ENCODE assay signal across 7 mouse cellular contexts in genomic region chr15:98602191-98602881, GRCm38 (mm10). TPM values are rescaled to one million over a fixed set of nuclear protein-coding genes. Genes with fewer than 3 reads are reported as not detected.
DNase-seq lines count a peak whose midpoint lies in the region; ATAC-seq and TF ChIP-seq lines count a peak whose summit lies in the region.

No protein-coding gene starts in this region.

- no peak; a peak in 1 of 4 replicates for TF ChIP-seq EP300 in MEL (IDR thresholded peaks at IDR 0.05; ENCODE audit: low read depth in 1 of 2, low read length in 2 of 2)

- TF ChIP-seq RAD21 in MEL (IDR thresholded peaks at IDR 0.05; ENCODE audit: low read depth, low read length), result no peak

- no peak; a peak in 1 of 4 replicates for TF ChIP-seq POLR2A in MEL (IDR thresholded peaks at IDR 0.05; ENCODE audit: control insufficient read depth in 1 of 2, insufficient read depth in 1 of 2, low read depth in 1 of 2, low read length in 2 of 2, poor library complexity in 1 of 2)

- peak overlapping the region; percentile 72 for H3K9ac ChIP-seq in MEL (ENCODE audit: control insufficient read depth, low read depth, low read length, poor library complexity, severe bottlenecking)
- H3K9ac ChIP-seq in intestine, postnatal 0 days (ENCODE audit: low read depth, low read length), result peak overlapping the region; percentile 34
- no peak overlapping the region for H3K9ac ChIP-seq in midbrain, embryonic 16.5 days (ENCODE audit: low read depth, low read length)

- H3K27me3 ChIP-seq in E14TG2a.4 (ENCODE audit: insufficient read depth, low read length), result peaks cover 92% of the 10 kb centered on the region
- no peaks in the 10 kb centered on the region for H3K27me3 ChIP-seq in MEL (ENCODE audit: control insufficient read depth in 1 of 2, insufficient read depth in 2 of 2, low read length in 2 of 2)
- no peaks in the 10 kb centered on the region for H3K27me3 ChIP-seq in intestine, postnatal 0 days (replicated peaks; ENCODE audit: control insufficient read depth, insufficient read depth, low read length)
- no peaks in the 10 kb centered on the region for H3K27me3 ChIP-seq in midbrain, embryonic 16.5 days (ENCODE audit: control insufficient read depth, insufficient read depth, low read depth, low read length)

- H3K9me3 ChIP-seq in E14TG2a.4 (ENCODE audit: low read length), result no peaks in the 10 kb centered on the region
- no peaks in the 10 kb centered on the region for H3K9me3 ChIP-seq in MEL (replicated peaks; ENCODE audit: insufficient read depth, low read length)
- no peaks in the 10 kb centered on the region for H3K9me3 ChIP-seq in intestine, postnatal 0 days (ENCODE audit: control insufficient read depth)
- no peaks in the 10 kb centered on the region for H3K9me3 ChIP-seq in midbrain, embryonic 16.5 days (replicated peaks; ENCODE audit: control insufficient read depth, low read length, poor library complexity, severe bottlenecking)

- peak overlapping the region; percentile 23; the same call in 1 of the 2 replicates for H3K4me3 ChIP-seq in E14TG2a.4 (replicated peaks; ENCODE audit: low read length)
- H3K4me3 ChIP-seq in MEL (ENCODE audit: control insufficient read depth in 1 of 2, insufficient read depth in 1 of 2, low read depth in 2 of 2, low read length in 2 of 2), result peak overlapping the region; percentile 40
- peak overlapping the region; percentile 27 for H3K4me3 ChIP-seq in intestine, postnatal 0 days (ENCODE audit: low read depth, low read length)
- H3K4me3 ChIP-seq in midbrain, embryonic 16.5 days (ENCODE audit: low read depth, low read length), result no peak overlapping the region

- ATAC-seq in intestine, postnatal 0 days, result peak; percentile 32; the same call in 1 of the 2 replicates
- no peak for ATAC-seq in midbrain, embryonic 16.5 days

- peak overlapping the region; percentile 92 for H3K27ac ChIP-seq in MEL (ENCODE audit: control insufficient read depth, low read depth, low read length)
- H3K27ac ChIP-seq in intestine, postnatal 0 days (ENCODE audit: low read depth, low read length), result peak overlapping the region; percentile 29
- no peak overlapping the region for H3K27ac ChIP-seq in midbrain, embryonic 16.5 days (ENCODE audit: low read length)

- TF ChIP-seq CTCF in E14TG2a.4 (conservative IDR thresholded peaks at IDR 0.05; ENCODE audit: low read length) (no peak), MEL (IDR thresholded peaks at IDR 0.05 in 2 of 3, conservative IDR thresholded peaks at IDR 0.05 in 1 of 3; ENCODE audit: control insufficient read depth in 1 of 3, insufficient read depth in 1 of 3, low read depth in 2 of 3, low read length in 3 of 3, poor library complexity in 1 of 3, severe bottlenecking in 1 of 3) (no peak)
- TF ChIP-seq CTCF in intestine, postnatal 0 days (IDR thresholded peaks at IDR 0.05; ENCODE audit: low read depth), result no peak

- peaks cover 56% of the 10 kb centered on the region for H3K79me2 ChIP-seq in MEL (ENCODE audit: control insufficient read depth, insufficient read depth, low read length, poor library complexity)

- peaks cover 68% of the 10 kb centered on the region for H3K4me1 ChIP-seq in E14TG2a.4 (replicated peaks; ENCODE audit: low read depth, low read length)
- peaks cover 30 to 58% of the 10 kb centered on the region in 2 experiments for H3K4me1 ChIP-seq in MEL (ENCODE audit: control insufficient read depth in 1 of 2, insufficient read depth in 2 of 2, low read length in 2 of 2)
- H3K4me1 ChIP-seq in intestine, postnatal 0 days (replicated peaks; ENCODE audit: control insufficient read depth, insufficient read depth, low read length), result peaks cover 9% of the 10 kb centered on the region
- peaks cover 15% of the 10 kb centered on the region for H3K4me1 ChIP-seq in midbrain, embryonic 16.5 days (ENCODE audit: control insufficient read depth, insufficient read depth, low read length)

- peak overlapping the region; percentile 65 for H3K4me2 ChIP-seq in intestine, postnatal 0 days (replicated peaks; ENCODE audit: low read depth)
- H3K4me2 ChIP-seq in midbrain, embryonic 16.5 days (ENCODE audit: low read length), result peak overlapping the region; percentile 8; the same call in 1 of the 2 replicates

- 24% methylated on average over 13 of the region's 13 CpGs for WGBS in intestine, postnatal 0 days
- WGBS in midbrain, embryonic 16.5 days, result 66% methylated on average over 13 of the region's 13 CpGs

- H3K36me3 ChIP-seq in E14TG2a.4 (ENCODE audit: insufficient read depth, low read length) (no peaks in the 10 kb centered on the region), MEL (ENCODE audit: control insufficient read depth in 1 of 2, insufficient read depth in 2 of 2, low read length in 2 of 2) (peaks cover 17 to 49% of the 10 kb centered on the region in 2 experiments)
- peaks cover 61% of the 10 kb centered on the region for H3K36me3 ChIP-seq in intestine, postnatal 0 days (ENCODE audit: control insufficient read depth, insufficient read depth)
- peaks cover 18% of the 10 kb centered on the region for H3K36me3 ChIP-seq in midbrain, embryonic 16.5 days (ENCODE audit: control insufficient read depth, insufficient read depth, low read length)

- peak; percentile 87 for DNase-seq in MEL (ENCODE audit: low read depth, low spot score)
- peak; percentile 76 for DNase-seq in gastrocnemius, postnatal 25 days
- DNase-seq in right cerebral cortex, postnatal 10 days (ENCODE audit: low spot score in 2 of 2), result no peak
- no peak for DNase-seq in layer of hippocampus, postnatal 10 days (ENCODE audit: low spot score in 2 of 2)

TF ChIP-seq in MEL, 35 proteins besides CTCF, POLR2A, EP300 and RAD21 (continues in another document):
- TF ChIP-seq SIN3A (IDR thresholded peaks at IDR 0.05; ENCODE audit: low read length), result peak; percentile 76
- TF ChIP-seq GATA1 (IDR thresholded peaks at IDR 0.05; ENCODE audit: low read depth, low read length), result peak; percentile 22; the same call in 1 of the 2 replicates
- TF ChIP-seq MYC (IDR thresholded peaks at IDR 0.05; ENCODE audit: low read depth, low read length), result 0 out of 2 replicates have a peak, but pooled peaks have one; percentile 26
- TF ChIP-seq HCFC1 (IDR thresholded peaks at IDR 0.05; ENCODE audit: low read depth, low read length), result peak; percentile 54
- TF ChIP-seq USF2 (IDR thresholded peaks at IDR 0.05; ENCODE audit: borderline replicate concordance in 1 of 2, insufficient read depth in 1 of 2, low read depth in 1 of 2, low read length in 2 of 2), result no peak
- 0 out of 2 replicates have a peak, but pooled peaks have one; percentile 29 for TF ChIP-seq MAX (IDR thresholded peaks at IDR 0.05; ENCODE audit: low read length)
- no peak for TF ChIP-seq ZKSCAN1 (IDR thresholded peaks at IDR 0.05; ENCODE audit: low read depth, low read length)
- TF ChIP-seq ZMIZ1 (IDR thresholded peaks at IDR 0.05; ENCODE audit: low read depth, low read length), result 0 out of 2 replicates have a peak, but pooled peaks have one; percentile 63
- TF ChIP-seq POLR2AphosphoS2 (IDR thresholded peaks at IDR 0.05; ENCODE audit: low read length), result no peak
- TF ChIP-seq ELF1 (IDR thresholded peaks at IDR 0.05; ENCODE audit: low read depth, low read length), result no peak
- no peak; the same call in 1 of the 2 replicates for TF ChIP-seq TCF12 (IDR thresholded peaks at IDR 0.05; ENCODE audit: low read depth, low read length)
- no peak for TF ChIP-seq E2F4 (IDR thresholded peaks at IDR 0.05; ENCODE audit: borderline replicate concordance, low read depth, low read length)
- no peak for TF ChIP-seq BHLHE40 (IDR thresholded peaks at IDR 0.05; ENCODE audit: borderline replicate concordance, low read depth, low read length)
- TF ChIP-seq NELFE (IDR thresholded peaks at IDR 0.05; ENCODE audit: low read depth, low read length), result peak; percentile 37; the same call in 1 of the 2 replicates
- TF ChIP-seq CHD1 (IDR thresholded peaks at IDR 0.05; ENCODE audit: low read depth, low read length), result no peak; the same call in 1 of the 2 replicates
- peak; percentile 91 for TF ChIP-seq MAZ (IDR thresholded peaks at IDR 0.05; ENCODE audit: low read depth, low read length)

RNA-seq across cellular contexts. Expression of gene Adcy6, which starts 7.5 kb away (rescaled TPM):
- 58.9 and 76.0 TPM in 2 replicates for total RNA-seq in MEL (2012; rRNA removed)
- 10 to 100 TPM in 1 of 2 experiments, not detected in 1; 77.3 TPM for polyA plus RNA-seq in MEL (2012; ENCODE audit: insufficient read depth in 1 of 2, insufficient read length in 2 of 2, low read depth in 1 of 2, low replicate concordance in 2 of 2, missing spikeins in 1 of 2)
- total RNA-seq in gastrocnemius, postnatal 25 days (2021), result 10 to 100 TPM; 19.0 to 32.3 TPM
- 10.6 and 11.1 TPM in 2 replicates for polyA plus RNA-seq in intestine, postnatal 0 days (2015; fragmentation: Nextera tagmentation; extraction: Ambion mirVana)
- 9.9 and 10.2 TPM in 2 replicates for polyA plus RNA-seq in midbrain, embryonic 16.5 days (2015; fragmentation: Nextera tagmentation; extraction: Ambion mirVana)
- 10 to 100 TPM; 41.4 to 44.6 TPM for total RNA-seq in layer of hippocampus, postnatal 10 days (2021)

RNA-seq across cellular contexts. Expression of gene Cacnb3, which starts 28.3 kb away (rescaled TPM):
- total RNA-seq in MEL (2012; rRNA removed), result 1.4 TPM in 2 replicates
- polyA plus RNA-seq in MEL (2012; ENCODE audit: insufficient read depth in 1 of 2, insufficient read length in 2 of 2, low read depth in 1 of 2, low replicate concordance in 2 of 2, missing spikeins in 1 of 2), result 1 to 10 TPM in 1 of 2 experiments, not detected in 1; 8.5 TPM
- total RNA-seq in gastrocnemius, postnatal 25 days (2021), result 1 to 10 TPM; 3.4 to 4.1 TPM
- polyA plus RNA-seq in intestine, postnatal 0 days (2015; fragmentation: Nextera tagmentation; extraction: Ambion mirVana), result 9.3 and 10.3 TPM in 2 replicates
- polyA plus RNA-seq in midbrain, embryonic 16.5 days (2015; fragmentation: Nextera tagmentation; extraction: Ambion mirVana), result 198 and 205 TPM in 2 replicates
- total RNA-seq in layer of hippocampus, postnatal 10 days (2021), result 100 to 1,000 TPM; 139 to 147 TPM

RNA-seq across cellular contexts. Expression of gene 4930415O20Rik, which starts 31.5 kb away (rescaled TPM):
- total RNA-seq in MEL (2012; rRNA removed), result 0.50 TPM in 1 of 2 replicates, not detected in the other
- under 1 TPM in 1 of 2 experiments, not detected in 1; 0.31 TPM for polyA plus RNA-seq in MEL (2012; ENCODE audit: insufficient read depth in 1 of 2, insufficient read length in 2 of 2, low read depth in 1 of 2, low replicate concordance in 2 of 2, missing spikeins in 1 of 2)
- under 1 TPM in 1 of 2 experiments, not detected in 1; 0.74 TPM for total RNA-seq in gastrocnemius, postnatal 25 days (2021)
- not detected in 2 replicates for polyA plus RNA-seq in intestine, postnatal 0 days (2015; fragmentation: Nextera tagmentation; extraction: Ambion mirVana)
- not detected in 2 replicates for polyA plus RNA-seq in midbrain, embryonic 16.5 days (2015; fragmentation: Nextera tagmentation; extraction: Ambion mirVana)
- not detected for total RNA-seq in layer of hippocampus, postnatal 10 days (2021)

RNA-seq across cellular contexts. Expression of gene Ccnt1, which starts 31.6 kb away (rescaled TPM):
- total RNA-seq in MEL (2012; rRNA removed), result 40.5 and 44.0 TPM in 2 replicates
- 10 to 100 TPM; 19.5 to 63.2 TPM for polyA plus RNA-seq in MEL (2012; ENCODE audit: insufficient read depth in 1 of 2, insufficient read length in 2 of 2, low read depth in 1 of 2, low replicate concordance in 2 of 2, missing spikeins in 1 of 2)
- total RNA-seq in gastrocnemius, postnatal 25 days (2021), result 10 to 100 TPM; 17.3 to 21.1 TPM
- polyA plus RNA-seq in intestine, postnatal 0 days (2015; fragmentation: Nextera tagmentation; extraction: Ambion mirVana), result 21.1 and 25.0 TPM in 2 replicates
- 65.3 and 73.1 TPM in 2 replicates for polyA plus RNA-seq in midbrain, embryonic 16.5 days (2015; fragmentation: Nextera tagmentation; extraction: Ambion mirVana)
- 10 to 100 TPM; 36.0 to 51.6 TPM for total RNA-seq in layer of hippocampus, postnatal 10 days (2021)

Comparison
In these comparisons a context has a peak if more than half of its experiments do, and no peak if none do; other contexts are left out.
1. DNase-seq: peak in MEL (single experiment) and gastrocnemius, postnatal 25 days (single experiment); none in right cerebral cortex, postnatal 10 days (0 of 2) and layer of hippocampus, postnatal 10 days (0 of 2).
2. RNA of gene Cacnb3, which starts 28.3 kb away (total RNA-seq): 139 to 147 TPM in layer of hippocampus, postnatal 10 days; 3.4 to 4.1 TPM in gastrocnemius, postnatal 25 days and 1.4 TPM in MEL; every median in the first group is over 10 times any median in the second.